Mouse (Mus musculus): ENCODE results near the gene Scgb1b18. TPM values are rescaled to one million over a fixed set of nuclear protein-coding genes. Genes with fewer than 3 reads are reported as not detected.
"Not testable (repeated sequence)": the region's sequence is repeated elsewhere in the genome, so short reads cannot be mapped to it uniquely, and the experiment has no call there.

The Scgb1b18 gene
- polyA plus RNA-seq (2011; ENCODE audit: insufficient read length, low read depth, missing spikeins): not detected in 2 replicates

DNA sequence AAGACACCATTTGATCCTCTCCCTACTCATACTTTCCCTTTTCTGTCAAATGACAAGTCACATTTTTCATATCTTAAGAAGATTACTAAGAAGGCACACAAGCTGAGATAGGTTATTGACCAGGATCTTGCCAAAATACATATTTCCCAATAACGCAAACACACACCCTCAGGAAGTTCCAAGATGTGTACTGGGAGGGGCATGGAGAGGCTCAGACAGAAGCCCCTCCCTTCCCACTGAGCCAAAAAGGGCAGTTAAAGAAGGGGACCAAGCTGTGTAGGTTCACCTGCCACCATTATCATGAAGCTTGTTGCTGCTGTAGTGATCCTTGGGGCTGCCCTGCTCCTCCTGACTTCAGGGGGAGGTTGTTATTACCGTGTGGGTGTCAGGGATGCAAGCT is at the start of gene Scgb1b18:
Gene Scgb1b18, plus strand, starts transcription at position 301 of the 400 bp plus-strand sequence.
- not testable (repeated sequence) for H3K4me1 ChIP-seq (ENCODE audit: control insufficient read depth, insufficient read depth, low read length); H3K4me3 ChIP-seq (ENCODE audit: insufficient read depth, low read length); H3K27ac ChIP-seq (ENCODE audit: insufficient read depth, low read length)

GRCm38 (mm10) chr7:33173764-33174163 is 11.6 kb upstream of the Scgb1b18 start, which contains the start of gene Scgb2b18:
Scgb2b18 (minus strand) TSS chr7:33173864.
- H3K4me3 ChIP-seq (ENCODE audit: insufficient read depth, low read length); H3K27ac ChIP-seq (ENCODE audit: insufficient read depth, low read length): not testable (repeated sequence)

More at GRCm38 (mm10) chr7:33173764-33174163, 11.6 kb upstream of the Scgb1b18 start, which contains the start of gene Scgb2b18:
- not testable (repeated sequence) for H3K4me1 ChIP-seq (ENCODE audit: control insufficient read depth, insufficient read depth, low read length)

Other genes starting within 250 kb of the Scgb1b18 start
- not detected in 2 replicates for gene Scgb2b17, start 129.0 kb upstream of the Scgb1b18 start, polyA plus RNA-seq (2011; ENCODE audit: insufficient read length, low read depth, missing spikeins)
- gene Scgb1b17, start 122.1 kb upstream of the Scgb1b18 start, polyA plus RNA-seq (2011; ENCODE audit: insufficient read length, low read depth, missing spikeins): not detected in 2 replicates
- gene Scgb2b18, start 11.7 kb upstream of the Scgb1b18 start, polyA plus RNA-seq (2011; ENCODE audit: insufficient read length, low read depth, missing spikeins): not detected in 2 replicates
- gene Scgb2b19, start 94.8 kb downstream of the Scgb1b18 start, polyA plus RNA-seq (2011; ENCODE audit: insufficient read length, low read depth, missing spikeins): not detected in 2 replicates
- not detected in 2 replicates for gene Scgb1b19, start 101.7 kb downstream of the Scgb1b18 start, polyA plus RNA-seq (2011; ENCODE audit: insufficient read length, low read depth, missing spikeins)
- gene Scgb2b20, start 180.8 kb downstream of the Scgb1b18 start, polyA plus RNA-seq (2011; ENCODE audit: insufficient read length, low read depth, missing spikeins): not detected in 2 replicates
- gene Scgb1b20, start 187.7 kb downstream of the Scgb1b18 start, polyA plus RNA-seq (2011; ENCODE audit: insufficient read length, low read depth, missing spikeins): not detected in 2 replicates

Measured in embryonic fibroblast, embryonic 13.5 days (primary cell).